21 mouse cellular contexts compared by ENCODE assay signal in the genomic region with DNA sequence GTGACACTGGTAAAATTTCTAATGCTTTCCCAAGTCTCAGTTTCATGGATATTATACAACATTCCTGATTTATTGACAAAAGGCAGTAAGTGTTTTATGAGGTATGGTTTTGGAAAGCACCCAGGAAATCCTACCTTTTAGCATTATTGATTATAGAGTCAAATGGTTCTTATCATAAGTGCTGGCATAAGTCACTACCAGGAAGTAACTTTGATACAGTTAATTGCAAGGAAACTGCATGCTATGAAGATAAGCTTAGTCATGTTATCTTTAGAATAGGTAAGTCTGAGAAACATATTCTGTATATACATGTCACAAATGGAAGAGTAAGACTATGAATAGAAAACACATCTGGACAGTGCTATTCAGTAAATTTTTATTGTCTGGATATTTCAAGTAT.
DNase-seq lines count a peak whose midpoint lies in the region; ATAC-seq lines count a peak whose summit lies in the region.
"Had no signal": no experiment of that assay in that cellular context is flagged by ENCODE, and none has a peak within 500 bp of the region (broad histone marks: within the 10 kb centered on the region; RNA-seq: fewer than 3 reads in every experiment).

No protein-coding gene starts in this region.

- H3K36me3 ChIP-seq in intestine, embryonic 16.5 days (ENCODE audit: control insufficient read depth, insufficient read depth, low read length): no peaks in the 10 kb centered on the region
- H3K36me3 ChIP-seq: embryonic facial prominence, embryonic 13.5 days; embryonic facial prominence, embryonic 15.5 days; forebrain, embryonic 10.5 days; forebrain, embryonic 12.5 days had no signal

- H3K27ac ChIP-seq in intestine, embryonic 16.5 days (ENCODE audit: low read length): no peak overlapping the region
- H3K27ac ChIP-seq: embryonic facial prominence, embryonic 13.5 days; embryonic facial prominence, embryonic 15.5 days; forebrain, embryonic 10.5 days; forebrain, embryonic 12.5 days had no signal

- H3K27me3 ChIP-seq in intestine, embryonic 16.5 days (replicated peaks; ENCODE audit: control insufficient read depth, insufficient read depth, low read length): no peaks in the 10 kb centered on the region
- H3K27me3 ChIP-seq: embryonic facial prominence, embryonic 13.5 days; embryonic facial prominence, embryonic 15.5 days; forebrain, embryonic 12.5 days had no signal

- ATAC-seq in intestine, embryonic 16.5 days: peak; percentile 89
- ATAC-seq: forebrain, embryonic 14.5 days; forebrain, embryonic 16.5 days had no signal

- H3K9ac ChIP-seq in intestine, embryonic 16.5 days (ENCODE audit: low read depth, low read length): no peak overlapping the region
- H3K9ac ChIP-seq: embryonic facial prominence, embryonic 13.5 days; embryonic facial prominence, embryonic 15.5 days; forebrain, embryonic 12.5 days had no signal

- no peak overlapping the region for H3K4me3 ChIP-seq in intestine, embryonic 16.5 days (ENCODE audit: low read length)
- H3K4me3 ChIP-seq: embryonic facial prominence, embryonic 13.5 days; embryonic facial prominence, embryonic 15.5 days; erythroblast, embryonic 14.5 days; forebrain, embryonic 10.5 days; forebrain, embryonic 12.5 days had no signal

- no peak overlapping the region for H3K4me2 ChIP-seq in intestine, embryonic 16.5 days (ENCODE audit: low read depth, low read length)
- H3K4me2 ChIP-seq: embryonic facial prominence, embryonic 13.5 days; embryonic facial prominence, embryonic 15.5 days; forebrain, embryonic 12.5 days had no signal

- no peaks in the 10 kb centered on the region for H3K9me3 ChIP-seq in intestine, embryonic 16.5 days (ENCODE audit: control insufficient read depth, low read length)
- H3K9me3 ChIP-seq: embryonic facial prominence, embryonic 13.5 days; embryonic facial prominence, embryonic 15.5 days; forebrain, embryonic 10.5 days; forebrain, embryonic 12.5 days had no signal

- peak; percentile 43 for DNase-seq in large intestine, adult 2 months (ENCODE audit: low read depth, low spot score)
- no peak for DNase-seq in adrenal gland, postnatal 14 days
- DNase-seq in adrenal gland, postnatal 36 days: no peak
- DNase-seq in retina, postnatal 1 day: no peak
- DNase-seq: adrenal gland, adult 2 months; adrenal gland, postnatal 10 days; cerebellum, adult 11 months; cerebellum, adult 18-20 months; cerebellum, adult 8-10 months; cerebellum, adult 9-11 months; cerebellum, postnatal 14 days; cerebellum, postnatal 36 days; embryo, embryonic 11 days had no signal

- H3K4me1 ChIP-seq in intestine, embryonic 16.5 days (ENCODE audit: control insufficient read depth, insufficient read depth, low read length): no peaks in the 10 kb centered on the region
- H3K4me1 ChIP-seq: embryonic facial prominence, embryonic 13.5 days; embryonic facial prominence, embryonic 15.5 days; forebrain, embryonic 10.5 days; forebrain, embryonic 12.5 days had no signal
